Mouse (Mus musculus): ENCODE results near the gene Zic2. TPM values are rescaled to one million over a fixed set of nuclear protein-coding genes. Genes with fewer than 3 reads are reported as not detected.
"Not testable (repeated sequence)": the region's sequence is repeated elsewhere in the genome, so short reads cannot be mapped to it uniquely, and the experiment has no call there.

Gene Zic2
- polyA plus RNA-seq, 1 experiment from 2014 or later: not detected

DNA sequence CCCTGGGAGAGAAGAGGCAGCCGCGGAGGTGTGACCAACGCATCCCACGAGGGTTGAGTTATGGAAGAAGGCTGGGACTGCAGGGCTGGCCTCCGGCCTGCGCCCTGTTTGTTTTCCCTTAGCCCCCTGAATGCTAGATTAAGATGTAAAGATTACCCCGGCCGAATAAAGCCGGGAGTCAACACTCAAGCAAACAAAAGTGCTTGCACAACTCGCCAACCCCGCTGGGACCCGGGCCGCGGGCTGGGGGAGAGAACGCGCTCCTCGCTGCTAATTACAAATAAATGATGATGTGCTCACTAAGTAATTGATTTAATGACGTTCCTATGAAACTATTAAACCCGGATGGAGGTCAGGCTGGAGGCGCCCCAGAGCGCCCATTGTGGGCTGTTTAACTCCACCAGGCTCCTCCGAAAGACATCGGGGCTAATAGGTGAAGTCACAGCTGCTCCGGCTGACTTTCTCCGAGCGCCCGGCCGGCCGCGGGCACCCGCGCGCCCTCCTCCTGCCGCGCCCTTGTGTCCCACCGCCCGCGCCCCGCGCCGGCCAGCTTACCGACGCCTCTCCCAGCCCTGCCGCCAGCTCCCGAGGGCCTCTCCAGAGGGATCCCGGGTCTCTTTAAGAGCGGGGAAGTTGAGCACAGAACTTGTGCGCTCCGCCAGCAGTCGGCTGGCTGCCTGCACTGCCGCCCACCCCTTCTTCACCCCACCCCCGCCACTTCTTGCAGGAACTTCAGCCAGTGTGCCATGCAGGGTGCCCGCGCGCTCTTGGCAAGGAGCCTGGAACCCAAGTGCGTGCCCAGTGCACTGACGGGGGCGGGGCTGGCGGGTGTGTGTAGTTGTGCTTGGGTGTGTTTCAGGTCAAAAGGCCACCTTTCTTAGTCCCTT is 24.5 kb upstream of the Zic2 start, which contains the start of gene Gm5089:
Gene Gm5089, minus strand, starts transcription at position 620 of the 887 bp plus-strand sequence.
- peak within 1 kb of the TSS; percentile 63 for H3K4me2 ChIP-seq (ENCODE audit: low read depth, low read length)
- H3K9me3 ChIP-seq (ENCODE audit: control insufficient read depth, low read length): no peaks in the 10 kb centered on the region
- peaks cover 70% of the 10 kb centered on the region for H3K27me3 ChIP-seq (ENCODE audit: control insufficient read depth, insufficient read depth, low read depth, low read length)
- no peaks in the 10 kb centered on the region for H3K36me3 ChIP-seq (ENCODE audit: control insufficient read depth, insufficient read depth, low read length)
- WGBS: 1% methylated on average over 45 of the region's 59 CpGs
- peak; percentile 78 for ATAC-seq (ENCODE audit: low read depth)
- H3K27ac ChIP-seq (ENCODE audit: low read length): no peak within 1 kb of the TSS
- H3K4me1 ChIP-seq (replicated peaks; ENCODE audit: control insufficient read depth, insufficient read depth, low read length): peaks cover 13% of the 10 kb centered on the region
- 0 out of 2 replicates have a peak within 1 kb of the TSS, but pooled peaks have one; percentile 2 for H3K9ac ChIP-seq (ENCODE audit: low read length)
- H3K4me3 ChIP-seq (ENCODE audit: low read length): peak within 1 kb of the TSS; percentile 40

DNA sequence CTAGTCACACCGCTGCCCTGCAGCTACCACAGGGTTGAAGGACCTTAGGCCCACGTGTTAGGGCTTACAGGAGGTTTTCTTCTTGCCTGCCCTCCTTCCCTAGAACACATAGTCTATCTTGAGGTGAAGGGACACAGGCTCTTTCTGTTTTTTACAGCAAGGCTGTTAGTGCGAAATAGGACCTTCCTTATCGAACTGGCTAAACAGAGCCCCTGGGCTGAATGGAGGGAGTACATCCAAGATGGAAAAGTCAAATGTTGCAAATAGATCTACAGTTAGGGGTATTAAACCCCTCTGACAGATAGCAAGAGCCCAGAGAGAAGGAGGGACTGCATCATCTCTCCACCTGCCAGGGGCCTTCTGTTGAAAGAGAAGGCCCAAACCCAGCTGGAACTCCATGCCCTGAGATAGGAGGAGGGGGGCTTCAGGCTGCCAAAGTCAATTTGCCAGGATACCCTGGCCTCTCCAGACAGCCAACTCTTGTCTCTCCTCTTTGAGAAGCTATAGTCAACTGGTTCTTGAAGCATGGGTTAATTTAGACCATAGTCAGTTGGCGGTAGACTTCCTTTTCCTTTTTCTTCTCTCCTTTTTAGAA is 23.6 kb upstream of the Zic2 start:
- ATAC-seq (ENCODE audit: low read depth): no peak; the same call in 1 of the 2 replicates
- peaks cover 77% of the 10 kb centered on the region for H3K27me3 ChIP-seq (ENCODE audit: control insufficient read depth, insufficient read depth, low read depth, low read length)
- no peaks in the 10 kb centered on the region for H3K36me3 ChIP-seq (ENCODE audit: control insufficient read depth, insufficient read depth, low read length)
- H3K4me3 ChIP-seq (ENCODE audit: low read length): no peak overlapping the region
- H3K4me1 ChIP-seq (replicated peaks; ENCODE audit: control insufficient read depth, insufficient read depth, low read length): peaks cover 13% of the 10 kb centered on the region
- H3K9ac ChIP-seq (ENCODE audit: low read length): no peak overlapping the region
- WGBS: 59% methylated on average over 5 of the region's 5 CpGs
- no peak overlapping the region for H3K27ac ChIP-seq (ENCODE audit: low read length)
- peak overlapping the region; percentile 63; the same call in 1 of the 2 replicates for H3K4me2 ChIP-seq (ENCODE audit: low read depth, low read length)
- no peaks in the 10 kb centered on the region for H3K9me3 ChIP-seq (ENCODE audit: control insufficient read depth, low read length)

DNA sequence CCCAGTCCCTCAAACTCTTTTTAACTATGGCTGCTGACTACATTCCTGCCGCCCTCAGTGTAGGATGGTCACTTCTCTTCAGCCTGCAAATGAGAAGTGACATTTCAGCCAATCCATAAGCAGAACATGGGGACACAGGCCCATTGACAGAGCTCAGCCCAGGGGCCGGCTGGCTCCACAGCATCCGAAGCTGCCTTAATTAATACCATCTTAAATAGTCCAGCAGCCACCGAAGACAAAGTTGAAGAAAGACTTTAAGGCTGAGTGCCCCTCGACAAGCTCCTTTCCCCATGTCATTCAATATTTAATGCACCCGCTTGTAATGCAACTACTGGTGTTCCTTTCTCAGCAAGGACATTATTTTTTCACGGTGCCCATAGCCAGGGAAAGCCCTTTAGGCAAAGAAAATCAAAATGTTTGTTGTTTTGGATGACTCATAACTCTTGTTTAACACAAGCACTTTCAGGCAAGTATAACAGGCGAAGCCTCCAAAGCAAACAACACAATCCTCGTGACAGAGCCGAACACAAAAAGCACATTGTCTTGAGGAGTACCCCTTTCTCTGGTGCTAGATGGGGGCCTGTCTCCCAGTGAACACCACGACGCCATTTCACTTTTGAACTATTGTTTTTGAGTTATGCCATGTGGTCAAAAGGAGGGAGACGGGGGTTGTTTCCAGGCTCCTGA is 22.4 kb upstream of the Zic2 start:
- Histone ChIP-seq H3K4me3 (ENCODE audit: low read length) (no peak overlapping the region; the same call in 1 of the 2 replicates), H3K27ac (ENCODE audit: low read length) (no peak overlapping the region), H3K4me1 (replicated peaks; ENCODE audit: control insufficient read depth, insufficient read depth, low read length) (peaks cover 13% of the 10 kb centered on the region), H3K4me2 (ENCODE audit: low read depth, low read length) (no peak overlapping the region; the same call in 1 of the 2 replicates), H3K9me3 (ENCODE audit: control insufficient read depth, low read length) (no peaks in the 10 kb centered on the region), H3K36me3 (ENCODE audit: control insufficient read depth, insufficient read depth, low read length) (no peaks in the 10 kb centered on the region), H3K9ac (ENCODE audit: low read length) (no peak overlapping the region), H3K27me3 (ENCODE audit: control insufficient read depth, insufficient read depth, low read depth, low read length) (peaks cover 75% of the 10 kb centered on the region)
- WGBS: 37% methylated on average over 13 of the region's 13 CpGs
- ATAC-seq (ENCODE audit: low read depth): no peak

DNA sequence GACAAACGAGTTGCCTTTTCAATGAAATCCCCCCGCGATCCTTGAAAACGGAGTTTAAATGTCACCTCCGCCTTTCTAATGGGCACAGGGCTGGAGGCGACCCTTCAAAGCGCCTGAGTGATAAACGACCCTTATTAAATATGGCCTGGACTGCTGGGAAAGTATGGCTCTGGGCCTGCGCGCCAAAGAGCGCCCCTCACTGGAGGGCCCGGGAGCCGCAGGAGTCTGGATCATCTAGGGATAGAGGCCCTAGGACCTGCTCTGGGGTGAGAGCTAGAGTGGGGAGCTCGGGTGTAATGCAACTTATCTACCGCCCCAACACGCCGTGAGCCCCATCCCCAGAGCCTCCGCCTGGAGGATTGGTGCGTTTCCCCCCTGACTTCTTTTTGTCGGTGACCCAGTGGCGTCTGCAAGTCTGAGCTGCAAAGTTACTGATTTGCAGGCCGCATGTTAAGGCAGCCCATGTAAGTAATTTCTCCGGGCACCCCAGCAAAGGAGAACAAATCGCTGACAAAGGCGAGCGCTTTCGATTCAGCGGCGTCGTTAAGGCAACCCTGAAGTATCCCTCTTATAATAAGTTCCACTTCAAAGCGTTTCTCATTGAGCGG is 21.7 kb upstream of the Zic2 start:
- Histone ChIP-seq H3K9me3 (ENCODE audit: control insufficient read depth, low read length) (no peaks in the 10 kb centered on the region), H3K4me1 (replicated peaks; ENCODE audit: control insufficient read depth, insufficient read depth, low read length) (peaks cover 13% of the 10 kb centered on the region), H3K9ac (ENCODE audit: low read length) (no peak overlapping the region), H3K36me3 (ENCODE audit: control insufficient read depth, insufficient read depth, low read length) (no peaks in the 10 kb centered on the region), H3K27me3 (ENCODE audit: control insufficient read depth, insufficient read depth, low read depth, low read length) (peaks cover 71% of the 10 kb centered on the region), H3K4me2 (ENCODE audit: low read depth, low read length) (peak overlapping the region; percentile 51), H3K27ac (ENCODE audit: low read length) (no peak overlapping the region), H3K4me3 (ENCODE audit: low read length) (peak overlapping the region; percentile 37)
- peak; percentile 53 for ATAC-seq (ENCODE audit: low read depth)
- 5% methylated on average over 32 of the region's 32 CpGs for WGBS

DNA sequence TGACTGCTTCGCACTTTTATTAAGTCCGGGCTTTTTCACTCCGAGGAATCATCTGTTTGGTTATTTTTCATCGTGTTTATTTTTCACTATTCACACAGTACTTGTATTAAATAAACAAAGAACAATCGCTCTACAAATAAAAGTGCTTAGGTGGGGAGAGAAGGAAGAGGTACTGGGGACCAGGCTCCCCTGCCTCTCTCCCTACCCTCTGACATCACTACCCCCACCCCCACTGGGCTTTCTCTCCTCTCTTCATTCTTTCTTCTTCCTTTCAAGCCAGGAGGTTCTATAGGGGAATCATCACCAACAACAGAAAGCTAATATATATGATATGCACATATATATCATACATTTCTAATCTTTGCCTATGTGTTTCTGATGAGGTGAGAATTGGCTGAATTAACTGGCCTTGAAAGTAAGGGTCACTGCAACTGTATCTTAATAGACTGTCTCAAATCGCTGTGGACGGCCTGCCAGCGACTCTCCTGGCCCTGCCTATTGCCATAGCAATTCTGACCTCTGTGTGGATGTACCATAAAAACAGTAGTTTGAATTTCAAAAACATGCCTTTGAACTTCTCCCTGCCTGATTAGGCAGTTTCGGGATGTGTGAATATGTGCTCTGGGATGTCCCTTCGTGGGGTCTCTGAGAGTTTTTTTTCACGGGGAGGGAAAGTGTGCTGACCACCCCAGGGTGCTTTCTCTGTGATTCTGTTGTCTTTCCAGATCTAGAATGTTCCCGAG is 21.1 kb upstream of the Zic2 start:
- no peaks in the 10 kb centered on the region for H3K9me3 ChIP-seq (ENCODE audit: control insufficient read depth, low read length)
- H3K4me1 ChIP-seq (replicated peaks; ENCODE audit: control insufficient read depth, insufficient read depth, low read length): peaks cover 13% of the 10 kb centered on the region
- 14% methylated on average over 12 of the region's 12 CpGs for WGBS
- no peak overlapping the region for H3K27ac ChIP-seq (ENCODE audit: low read length)
- no peaks in the 10 kb centered on the region for H3K36me3 ChIP-seq (ENCODE audit: control insufficient read depth, insufficient read depth, low read length)
- no peak overlapping the region for H3K4me3 ChIP-seq (ENCODE audit: low read length)
- no peak overlapping the region for H3K9ac ChIP-seq (ENCODE audit: low read length)
- no peak for ATAC-seq (ENCODE audit: low read depth)
- H3K4me2 ChIP-seq (ENCODE audit: low read depth, low read length): peak overlapping the region; percentile 51
- peaks cover 68% of the 10 kb centered on the region for H3K27me3 ChIP-seq (ENCODE audit: control insufficient read depth, insufficient read depth, low read depth, low read length)

DNA sequence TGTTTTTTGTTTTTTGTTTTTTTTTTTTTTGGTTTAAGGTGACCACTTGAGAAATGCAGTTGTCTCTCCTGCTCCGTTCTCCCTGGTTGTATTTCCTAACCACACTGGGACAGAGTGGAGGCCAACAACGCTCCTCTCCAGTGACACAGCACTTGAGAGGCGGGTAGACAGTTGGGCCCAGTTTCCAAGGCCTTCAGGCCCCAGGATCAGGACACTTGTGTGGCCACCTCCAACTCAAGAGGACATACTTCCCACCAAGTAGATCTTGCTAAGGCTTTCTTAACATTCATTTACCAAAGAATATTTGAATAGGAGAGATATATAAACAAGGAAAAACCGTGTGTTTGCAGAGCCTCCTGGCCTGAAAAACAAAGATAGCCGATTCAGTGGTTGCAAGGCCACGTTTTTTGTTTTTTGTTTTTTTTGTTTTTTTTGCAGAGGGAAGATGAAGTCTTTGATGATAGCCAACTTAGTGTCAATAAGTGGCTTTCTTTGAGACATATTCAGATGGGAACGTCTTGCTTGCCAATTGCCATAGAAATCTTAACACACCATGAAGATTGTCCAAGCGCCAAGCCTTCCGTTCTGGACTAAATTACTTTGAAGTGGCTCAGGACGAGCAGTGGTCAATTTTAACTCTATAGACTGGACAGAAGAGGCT is 20.2 kb upstream of the Zic2 start:
- H3K4me1 ChIP-seq (replicated peaks; ENCODE audit: control insufficient read depth, insufficient read depth, low read length): peaks cover 12% of the 10 kb centered on the region
- 59% methylated on average over 10 of the region's 10 CpGs for WGBS
- H3K27me3 ChIP-seq (ENCODE audit: control insufficient read depth, insufficient read depth, low read depth, low read length): peaks cover 65% of the 10 kb centered on the region
- ATAC-seq (ENCODE audit: low read depth): no peak
- H3K27ac ChIP-seq (ENCODE audit: low read length): no peak overlapping the region
- no peak overlapping the region for H3K4me3 ChIP-seq (ENCODE audit: low read length)
- no peak overlapping the region for H3K4me2 ChIP-seq (ENCODE audit: low read depth, low read length)
- H3K36me3 ChIP-seq (ENCODE audit: control insufficient read depth, insufficient read depth, low read length): no peaks in the 10 kb centered on the region
- no peaks in the 10 kb centered on the region for H3K9me3 ChIP-seq (ENCODE audit: control insufficient read depth, low read length)
- no peak overlapping the region for H3K9ac ChIP-seq (ENCODE audit: low read length)

DNA sequence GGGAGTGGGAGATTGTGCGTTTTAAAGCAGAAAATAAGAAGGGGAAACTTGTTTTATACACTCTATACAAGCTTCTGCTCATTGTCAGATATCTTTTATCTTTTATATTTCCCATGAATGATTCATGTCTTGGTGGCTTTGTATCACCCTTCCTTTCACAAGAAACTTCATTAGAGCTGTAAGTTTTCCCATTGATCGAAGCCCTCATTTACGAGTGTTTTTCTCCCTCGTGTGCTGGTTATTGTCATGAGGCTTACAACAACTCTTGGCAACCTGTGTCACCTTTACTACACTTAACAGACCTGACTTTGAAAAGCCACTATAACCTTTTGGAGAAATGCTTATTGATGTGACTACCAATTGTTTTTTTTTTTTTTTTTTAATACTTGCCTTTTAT is 19.7 kb upstream of the Zic2 start:
- WGBS: 78% methylated on average over 4 of the region's 4 CpGs
- Histone ChIP-seq H3K9me3 (ENCODE audit: control insufficient read depth, low read length) (no peaks in the 10 kb centered on the region), H3K36me3 (ENCODE audit: control insufficient read depth, insufficient read depth, low read length) (no peaks in the 10 kb centered on the region), H3K27ac (ENCODE audit: low read length) (no peak overlapping the region), H3K4me3 (ENCODE audit: low read length) (no peak overlapping the region), H3K27me3 (ENCODE audit: control insufficient read depth, insufficient read depth, low read depth, low read length) (peaks cover 65% of the 10 kb centered on the region), H3K9ac (ENCODE audit: low read length) (no peak overlapping the region), H3K4me2 (ENCODE audit: low read depth, low read length) (no peak overlapping the region), H3K4me1 (replicated peaks; ENCODE audit: control insufficient read depth, insufficient read depth, low read length) (peaks cover 7% of the 10 kb centered on the region)
- ATAC-seq (ENCODE audit: low read depth): no peak

DNA sequence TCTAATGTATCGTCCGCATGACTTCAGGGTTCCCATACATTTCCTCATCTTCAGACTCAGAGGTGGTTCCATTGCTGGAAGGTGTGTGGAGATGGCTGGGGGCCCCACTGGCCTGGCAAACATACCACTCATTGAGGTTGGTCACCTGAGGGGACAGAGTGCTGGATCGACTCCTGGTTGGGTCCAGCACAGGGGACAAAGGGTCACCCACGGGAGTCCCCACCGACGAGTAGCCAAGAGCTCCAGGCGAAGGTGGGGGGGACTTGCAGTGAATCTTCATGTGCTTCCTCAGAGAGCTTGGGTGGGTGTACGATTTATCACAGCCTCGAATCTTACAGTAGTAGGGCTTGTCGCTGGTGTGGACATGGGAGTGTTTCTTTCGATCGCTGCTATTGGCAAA is 15.9 kb upstream of the Zic2 start:
- peaks cover 63% of the 10 kb centered on the region for H3K27me3 ChIP-seq (ENCODE audit: control insufficient read depth, insufficient read depth, low read depth, low read length)
- WGBS: 86% methylated on average over 5 of the region's 12 CpGs
- not testable (repeated sequence) for H3K36me3 ChIP-seq (ENCODE audit: control insufficient read depth, insufficient read depth, low read length); H3K9ac ChIP-seq (ENCODE audit: low read length); H3K27ac ChIP-seq (ENCODE audit: low read length); H3K4me2 ChIP-seq (ENCODE audit: low read depth, low read length); H3K4me3 ChIP-seq (ENCODE audit: low read length); ATAC-seq (ENCODE audit: low read depth); H3K9me3 ChIP-seq (ENCODE audit: control insufficient read depth, low read length)
- peaks cover 11% of the 10 kb centered on the region for H3K4me1 ChIP-seq (replicated peaks; ENCODE audit: control insufficient read depth, insufficient read depth, low read length)
